Mouse (Mus musculus) hindbrain, postnatal 0 days (tissue): ENCODE data around the gene Ankrd6. TPM values are rescaled to one million over a fixed set of nuclear protein-coding genes. Genes with fewer than 3 reads are reported as not detected.

Experiments
- ATAC-seq: fragments of 200-750 bp; cut with Nextera tagmentation; 2 replicates; pipeline ENCODE4 v1.8.0; 2017; ENCODE audit warnings: mild to moderate bottlenecking, moderate TSS enrichment, moderate library complexity
- DNase-seq: peaks from one replicate; pipeline ENCODE4 v3.0.0-alpha.2; 2015; ENCODE audit warnings: low spot score
- H3K27ac ChIP-seq: fragments of 300-500 bp; sonication (generic); 2 replicates; pipeline ENCODE4 v1.5.1; 2014; ENCODE audit warnings: mild to moderate bottlenecking
- H3K27me3 ChIP-seq: fragments of 300-500 bp; sonication (generic); 2 replicates; pipeline ENCODE4 v1.6.1; 2014; ENCODE audit warnings: low read length, mixed read lengths; ENCODE audit not compliant: insufficient read depth
- H3K36me3 ChIP-seq: fragments of 300-500 bp; sonication (generic); 2 replicates; pipeline ENCODE4 v1.6.1; 2014; ENCODE audit warnings: low read length, mixed read lengths; ENCODE audit not compliant: insufficient read depth
- H3K4me1 ChIP-seq: fragments of 300-500 bp; sonication (generic); 2 replicates; pipeline ENCODE4 v1.6.1; 2014; ENCODE audit warnings: antibody characterized with exemption, low read length, mixed read lengths; ENCODE audit not compliant: insufficient read depth
- H3K4me2 ChIP-seq: fragments of 300-500 bp; sonication (generic); 2 replicates; pipeline ENCODE4 v1.6.1; 2014; ENCODE audit warnings: low read depth, mild to moderate bottlenecking, low read length, moderate library complexity, mixed read lengths
- H3K4me3 ChIP-seq: fragments of 300-500 bp; sonication (generic); 2 replicates; pipeline ENCODE4 v1.5.1; 2014; ENCODE audit warnings: low read length
- H3K9ac ChIP-seq: fragments of 300-500 bp; sonication (generic); replicated peaks from 2 replicates; pipeline ENCODE4 v1.6.1; 2014; ENCODE audit warnings: mild to moderate bottlenecking, low read length, moderate library complexity, mixed read lengths
- H3K9me3 ChIP-seq: fragments of 300-500 bp; sonication (generic); 2 replicates; pipeline ENCODE4 v1.6.1; 2016; ENCODE audit warnings: low read length, mixed read lengths
- CTCF ChIP-seq: IDR thresholded peaks from 2 replicates; pipeline ENCODE4 v1.5.1; 2016; ENCODE audit warnings: antibody characterized with exemption, control low read depth, low read depth
- WGBS: fragments of 180-500 bp; shearing (Covaris S2); extraction: QIAGEN DNeasy Blood & Tissue Kit; methylation state at CpG from one replicate; pipeline ENCODE4 v1.1.7; 2014; 5-methylcytosine and 5-hydroxymethylcytosine counted together
- polyA plus RNA-seq: library from polyadenylated mRNA; unstranded; fragments of >200 nt; fragmentation: Nextera tagmentation; extraction: Ambion mirVana; gene quantifications from 2 replicates; pipeline ENCODE4 v1.2.1, GENCODE M21; 2015
- total RNA-seq: library from RNA; depleted of rRNA; stranded (reverse); fragments of >200 nt; gene quantifications from 2 replicates; pipeline ENCODE4 v1.2.3, GENCODE M21; 2014

Gene Ankrd6
- total and polyA plus RNA-seq, 2 experiments from 2014 or later, result 17.3 to 26.5 TPM

DNA sequence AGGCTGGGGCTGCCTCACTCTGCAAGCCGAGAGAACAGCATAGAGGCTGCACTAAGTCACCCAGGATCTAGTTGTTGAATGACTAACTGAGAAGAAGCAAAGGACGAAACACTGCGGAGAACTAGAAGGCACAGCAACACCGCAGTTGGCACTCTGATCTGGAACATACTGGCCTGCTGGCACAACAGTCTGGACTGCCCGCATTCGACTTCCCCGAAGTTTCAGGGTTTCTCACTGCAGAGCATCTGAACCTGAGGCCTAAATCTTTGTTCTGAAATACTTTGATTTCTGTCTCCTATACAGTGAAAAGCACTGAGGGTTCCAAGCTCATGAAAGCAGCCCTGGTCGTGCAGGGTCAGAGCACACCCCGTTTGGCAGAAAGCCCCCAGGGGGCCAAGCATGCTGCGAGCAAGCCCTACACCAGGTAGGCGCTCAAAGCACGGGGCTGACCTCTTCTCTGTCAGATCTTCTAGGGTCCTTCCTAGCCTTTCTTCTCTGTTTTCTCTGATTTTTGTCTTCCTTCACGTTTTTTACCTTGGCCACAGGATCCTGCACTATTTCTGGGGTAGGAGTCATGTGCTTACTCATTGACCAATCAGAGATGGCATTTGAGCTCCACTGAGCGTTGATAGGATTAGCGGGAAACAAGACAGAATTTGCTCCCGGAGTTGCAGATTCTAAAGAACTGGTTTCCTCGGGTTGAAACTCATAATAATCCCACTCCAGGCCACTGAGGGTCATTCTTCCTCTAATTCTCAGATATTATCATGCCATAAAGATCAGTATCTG, 117.0 kb downstream of the Ankrd6 start:
- Histone ChIP-seq H3K4me3 (peak overlapping the region; percentile 14; the same call in 1 of the 2 replicates), H3K9me3 (no peaks in the 10 kb centered on the region), H3K4me1 (peaks cover 4% of the 10 kb centered on the region; the same call in 1 of the 2 replicates), H3K27ac (no peak overlapping the region), H3K9ac (no peak overlapping the region), H3K27me3 (no peaks in the 10 kb centered on the region), H3K4me2 (peak overlapping the region; percentile 48), H3K36me3 (no peaks in the 10 kb centered on the region)
- ATAC-seq (peak; percentile 63), DNase-seq (peak; percentile 52)
- TF ChIP-seq CTCF, result no peak
- WGBS, result 42% methylated on average over 17 of the region's 17 CpGs

DNA sequence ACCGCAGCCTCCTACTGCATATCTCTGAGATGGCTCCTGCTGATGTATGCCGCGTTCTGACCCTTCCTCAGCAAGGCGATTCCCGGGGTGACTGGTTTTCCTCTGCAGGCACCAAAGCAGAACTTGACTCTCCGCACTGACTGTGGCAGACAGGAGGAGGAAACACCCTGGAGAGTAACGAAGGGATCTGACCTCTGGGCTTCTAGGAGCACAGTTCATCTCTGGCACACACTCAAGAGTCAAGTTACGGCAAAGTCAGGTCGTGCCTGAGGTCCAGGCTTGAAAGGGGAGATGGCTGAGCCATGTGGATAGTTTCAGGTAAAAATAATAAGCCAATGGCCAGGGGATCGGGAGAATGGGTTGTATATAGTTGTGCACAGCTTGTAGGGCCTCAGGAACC, 121.3 kb downstream of the Ankrd6 start:
- no peak for ATAC-seq
- Histone ChIP-seq H3K4me3 (no peak overlapping the region), H3K9ac (no peak overlapping the region), H3K4me2 (no peak overlapping the region), H3K4me1 (no peaks in the 10 kb centered on the region; the same call in 1 of the 2 replicates), H3K36me3 (no peaks in the 10 kb centered on the region), H3K27ac (no peak overlapping the region), H3K27me3 (no peaks in the 10 kb centered on the region), H3K9me3 (no peaks in the 10 kb centered on the region)
- TF ChIP-seq CTCF, result no peak
- WGBS, result 73% methylated on average over 10 of the region's 10 CpGs
- DNase-seq, result no peak

DNA sequence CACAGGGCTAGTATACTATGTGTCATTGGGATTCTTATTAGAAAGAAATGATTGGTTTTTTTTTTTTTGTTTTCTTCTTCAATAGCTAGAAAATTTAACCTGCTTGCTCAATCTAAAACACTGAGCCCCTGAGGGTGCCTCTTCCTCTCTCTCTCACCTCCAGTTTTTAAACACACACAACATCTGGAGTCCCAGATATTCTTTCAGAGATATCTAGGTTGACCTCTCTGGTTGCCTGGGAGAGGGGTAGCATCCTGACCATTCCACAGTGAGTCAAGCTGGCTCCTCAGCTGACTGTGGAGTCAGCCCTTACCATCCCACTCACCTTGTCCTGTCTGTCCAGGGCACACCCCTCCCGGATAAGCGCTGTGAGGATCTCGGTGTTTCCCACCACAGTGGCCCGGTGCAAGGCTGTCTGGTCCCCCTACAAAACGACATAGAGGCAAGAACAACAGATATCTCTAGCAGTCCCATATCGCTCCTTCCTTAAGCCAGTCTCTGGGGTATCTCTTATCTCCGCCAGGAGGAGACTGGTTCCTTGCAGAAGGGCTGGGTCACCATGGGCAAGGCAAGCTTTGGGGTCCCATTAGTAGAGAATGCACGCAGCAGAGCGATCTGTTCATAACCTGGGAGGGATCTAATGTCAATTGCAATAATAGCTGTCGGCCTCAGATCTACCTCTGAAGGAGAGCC, 122.1 kb downstream of the Ankrd6 start:
- no peak for TF ChIP-seq CTCF
- 91% methylated on average over 10 of the region's 10 CpGs for WGBS

DNA sequence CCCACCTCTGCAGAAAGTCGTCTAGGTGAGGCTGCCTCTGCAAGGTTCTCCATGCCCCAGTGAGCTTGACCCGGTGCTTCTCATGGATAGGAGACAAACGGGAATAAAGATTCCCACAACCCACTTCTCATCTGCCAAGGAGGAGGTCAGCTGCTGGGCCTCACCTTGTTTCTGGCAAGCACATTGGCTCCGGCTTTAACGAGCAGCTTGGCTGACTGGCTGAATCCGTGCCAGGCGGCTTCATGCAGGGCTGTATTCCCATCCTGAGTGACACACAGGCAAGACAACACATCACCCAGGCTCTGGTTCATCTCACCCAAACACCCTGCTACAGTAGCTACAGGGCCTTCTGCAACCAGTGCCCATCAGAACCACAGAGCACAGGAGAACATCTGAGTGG, 123.7 kb downstream of the Ankrd6 start:
- DNase-seq (peak; percentile 82), ATAC-seq (peak; percentile 65)
- no peaks in the 10 kb centered on the region for H3K36me3 ChIP-seq
- H3K27ac ChIP-seq, result no peak overlapping the region
- H3K9me3 ChIP-seq, result no peaks in the 10 kb centered on the region
- TF ChIP-seq CTCF, result no peak
- H3K27me3 ChIP-seq, result no peaks in the 10 kb centered on the region
- 38% methylated on average over 7 of the region's 7 CpGs for WGBS
- no peaks in the 10 kb centered on the region; the same call in 1 of the 2 replicates for H3K4me1 ChIP-seq
- H3K4me2 ChIP-seq, result no peak overlapping the region
- H3K4me3 ChIP-seq, result no peak overlapping the region
- no peak overlapping the region for H3K9ac ChIP-seq

More for the DNA sequence above, 122.1 kb downstream of the Ankrd6 start:
- no peaks in the 10 kb centered on the region for H3K27me3 ChIP-seq
- H3K4me3 ChIP-seq, result no peak overlapping the region
- H3K9me3 ChIP-seq, result no peaks in the 10 kb centered on the region
- H3K4me2 ChIP-seq, result no peak overlapping the region
- H3K27ac ChIP-seq, result no peak overlapping the region
- no peak overlapping the region for H3K9ac ChIP-seq
- no peaks in the 10 kb centered on the region for H3K36me3 ChIP-seq
- ATAC-seq (no peak), DNase-seq (no peak)
- H3K4me1 ChIP-seq, result no peaks in the 10 kb centered on the region; the same call in 1 of the 2 replicates

DNA sequence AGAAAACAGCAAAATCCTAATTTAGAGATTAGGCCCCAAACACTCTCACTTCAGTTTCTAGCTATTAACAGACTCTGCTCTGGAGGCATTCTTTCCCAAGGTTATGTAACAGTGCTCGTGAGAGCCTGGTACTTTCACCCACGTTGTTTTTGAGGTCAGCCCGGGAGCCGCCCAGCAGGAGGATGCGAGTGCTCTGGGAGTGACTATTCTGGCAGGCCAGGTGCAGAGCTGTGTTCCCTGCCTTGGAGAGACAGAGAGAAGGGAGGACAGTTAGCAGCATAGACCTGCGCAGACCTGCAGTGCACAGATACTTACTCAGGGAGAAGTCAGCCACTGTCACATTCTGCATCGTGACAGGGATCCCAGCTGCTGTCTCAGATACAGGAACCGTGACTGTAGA, 126.4 kb downstream of the Ankrd6 start:
- Histone ChIP-seq H3K36me3 (no peaks in the 10 kb centered on the region), H3K9ac (no peak overlapping the region), H3K27ac (no peak overlapping the region), H3K4me3 (no peak overlapping the region), H3K4me2 (no peak overlapping the region), H3K27me3 (no peaks in the 10 kb centered on the region), H3K4me1 (no peaks in the 10 kb centered on the region; the same call in 1 of the 2 replicates), H3K9me3 (no peaks in the 10 kb centered on the region)
- WGBS, result 59% methylated on average over 8 of the region's 8 CpGs
- DNase-seq, result no peak
- no peak for TF ChIP-seq CTCF
- no peak for ATAC-seq

DNA sequence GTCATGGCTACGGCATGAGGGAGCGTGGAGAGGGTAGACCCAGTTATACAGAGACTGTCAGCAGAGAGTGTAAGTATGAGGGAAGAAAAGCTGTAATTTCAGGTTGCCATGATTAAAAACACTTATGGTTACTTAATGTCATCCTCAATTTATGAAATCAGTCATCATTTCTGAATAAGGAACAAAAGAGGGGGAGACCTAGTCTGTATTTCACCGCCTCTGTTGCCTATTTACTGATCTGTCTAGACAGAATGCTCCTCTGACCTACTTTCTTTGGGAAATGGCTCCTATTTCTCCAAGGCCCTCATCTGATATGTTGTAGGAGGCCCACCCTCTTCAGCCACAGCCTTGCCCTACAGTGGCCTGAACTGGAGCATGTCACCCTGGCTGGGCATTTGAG, 130.0 kb downstream of the Ankrd6 start:
- DNase-seq (no peak), ATAC-seq (no peak)
- TF ChIP-seq CTCF, result no peak
- Histone ChIP-seq H3K27me3 (no peaks in the 10 kb centered on the region), H3K36me3 (no peaks in the 10 kb centered on the region), H3K4me3 (no peak overlapping the region), H3K27ac (no peak overlapping the region), H3K4me2 (no peak overlapping the region), H3K9ac (no peak overlapping the region), H3K4me1 (no peaks in the 10 kb centered on the region), H3K9me3 (no peaks in the 10 kb centered on the region)
- 92% methylated on average over 3 of the region's 3 CpGs for WGBS
